Mouse (Mus musculus) CH12.LX (cell line): Measurements from ENCODE around the gene Tmem198.

Source experiments
- BHLHE40 ChIP-seq: IDR thresholded peaks from 2 replicates; pipeline ENCODE4 v1.6.1; 2011; ENCODE audit warnings: mild to moderate bottlenecking, low read depth, low read length, improper control_type of control experiment
- CTCF ChIP-seq, 2 experiments: IDR thresholded peaks in 1 of 2; conservative IDR thresholded peaks in 1 of 2; 2 replicates each; pipeline ENCODE4 v1.5.1; 2011 to 2012; ENCODE audit warnings: low read depth in 2 of 2, low read length in 2 of 2, improper control_type of control experiment in 1 of 2, inconsistent platforms in 1 of 2, mild to moderate bottlenecking in 1 of 2, moderate library complexity in 1 of 2
- E2F4 ChIP-seq: IDR thresholded peaks from 2 replicates; pipeline ENCODE4 v1.6.1; 2011; ENCODE audit warnings: low read depth, low read length, improper control_type of control experiment; ENCODE audit not compliant: insufficient replicate concordance
- ELF1 ChIP-seq: IDR thresholded peaks from 2 replicates; pipeline ENCODE4 v1.6.1; 2014; ENCODE audit warnings: low read depth, mild to moderate bottlenecking, inconsistent platforms, low read length, improper control_type of control experiment
- MAFK ChIP-seq: IDR thresholded peaks from 2 replicates; pipeline ENCODE4 v1.6.1; 2011; ENCODE audit warnings: low read length, improper control_type of control experiment; ENCODE audit not compliant: insufficient replicate concordance
- MAX ChIP-seq: IDR thresholded peaks from 2 replicates; pipeline ENCODE4 v1.6.1; 2011; ENCODE audit warnings: low read length, improper control_type of control experiment
- MXI1 ChIP-seq: IDR thresholded peaks from 2 replicates; pipeline ENCODE4 v1.6.1; 2011; ENCODE audit warnings: mild to moderate bottlenecking, low read depth, low read length, improper control_type of control experiment
- POLR2A ChIP-seq: IDR thresholded peaks from 2 replicates; pipeline ENCODE4 v1.6.1; 2011; ENCODE audit warnings: low read depth, mild to moderate bottlenecking, improper control_type of control experiment, low read length
- TCF12 ChIP-seq: IDR thresholded peaks from 2 replicates; pipeline ENCODE4 v1.6.1; 2014; ENCODE audit warnings: low read depth, mild to moderate bottlenecking, inconsistent platforms, low read length, improper control_type of control experiment
- ZC3H11A ChIP-seq: IDR thresholded peaks from 2 replicates; pipeline ENCODE4 v1.6.1; 2012; ENCODE audit warnings: low read depth, mild to moderate bottlenecking, inconsistent platforms, low read length, improper control_type of control experiment
- ZNF384 ChIP-seq: IDR thresholded peaks from 2 replicates; pipeline ENCODE4 v1.6.1; 2012; ENCODE audit warnings: low read depth, low read length, improper control_type of control experiment, inconsistent platforms

GRCm38 (mm10) chr1:75455433-75455832, 23.9 kb upstream of the Tmem198 start:
- TF ChIP-seq POLR2A (no peak), MAX (no peak), CTCF (conservative IDR thresholded peaks at IDR 0.05 in 1 of 2, IDR thresholded peaks at IDR 0.05 in 1 of 2; ENCODE audit: low read depth in 2 of 2, low read length in 2 of 2) (no peak), BHLHE40 (no peak), MAFK (no peak), E2F4 (no peak), TCF12 (no peak), ZC3H11A (no peak), MXI1 (no peak), ZNF384 (no peak), ELF1 (no peak)
